Mouse (Mus musculus) myocyte (in vitro differentiated cells): Measurements from ENCODE around the gene Gm10134. TPM values are rescaled to one million over a fixed set of nuclear protein-coding genes. Genes with fewer than 3 reads are reported as not detected.

Experiments used
- H3K27me3 ChIP-seq: one replicate; pipeline ENCODE4 v1.6.1; 2011; ENCODE audit not compliant: control insufficient read depth, insufficient read depth, insufficient read length
- H3K36me3 ChIP-seq: one replicate; pipeline ENCODE4 v1.6.1; 2011; ENCODE audit not compliant: control insufficient read depth, insufficient read depth
- H3K4me2 ChIP-seq: one replicate; pipeline ENCODE4 v1.6.1; 2011; ENCODE audit warnings: low read depth, control low read depth
- H3K4me3 ChIP-seq: one replicate; pipeline ENCODE4 v1.5.1; 2011; ENCODE audit warnings: mild to moderate bottlenecking, control low read depth, moderate library complexity
- H3K79me2 ChIP-seq: one replicate; pipeline ENCODE4 v1.6.1; 2011; ENCODE audit not compliant: control insufficient read depth, insufficient read depth
- H3ac ChIP-seq: one replicate; pipeline ENCODE4 v1.6.1; 2011; ENCODE audit not compliant: control insufficient read depth, insufficient read length
- CEBPB ChIP-seq: IDR thresholded peaks from 2 replicates; pipeline ENCODE4 v1.6.1; 2011; ENCODE audit warnings: mild to moderate bottlenecking, moderate library complexity; ENCODE audit not compliant: poor library complexity, insufficient read depth, severe bottlenecking
- E2F4 ChIP-seq: IDR thresholded peaks from one replicate; pipeline ENCODE4 v1.6.1; 2011; ENCODE audit warnings: mild to moderate bottlenecking, control low read depth, moderate library complexity; ENCODE audit not compliant: insufficient read depth
- MAX ChIP-seq: IDR thresholded peaks from one replicate; pipeline ENCODE4 v1.6.1; 2011; ENCODE audit warnings: low read depth, mild to moderate bottlenecking, control low read depth
- MYOD1 ChIP-seq, 3 experiments: IDR thresholded peaks; one replicate each; pipeline ENCODE4 v1.6.1; 2011; ENCODE audit warnings: control low read depth in 2 of 3, low read depth in 2 of 3, mild to moderate bottlenecking in 2 of 3, moderate library complexity in 1 of 3; ENCODE audit not compliant: insufficient read length in 2 of 3, control insufficient read depth in 1 of 3
- MYOG ChIP-seq, 3 experiments: IDR thresholded peaks; one replicate each; pipeline ENCODE4 v1.6.1; 2011; ENCODE audit warnings: control low read depth in 2 of 3, low read depth in 2 of 3, mild to moderate bottlenecking in 2 of 3; ENCODE audit not compliant: insufficient read length in 2 of 3, control insufficient read depth in 1 of 3, insufficient read depth in 1 of 3
- POLR2A ChIP-seq: IDR thresholded peaks from one replicate; pipeline ENCODE4 v1.6.1; 2011; ENCODE audit warnings: low read depth, mild to moderate bottlenecking, control low read depth, moderate library complexity; ENCODE audit not compliant: insufficient read length
- POLR2AphosphoS2 ChIP-seq: IDR thresholded peaks from one replicate; pipeline ENCODE4 v1.6.1; 2011; ENCODE audit warnings: low read depth, control low read depth; ENCODE audit not compliant: insufficient read length
- REST ChIP-seq: IDR thresholded peaks from one replicate; pipeline ENCODE4 v1.6.1; 2011; ENCODE audit warnings: mild to moderate bottlenecking, control low read depth, moderate library complexity; ENCODE audit not compliant: insufficient read depth, insufficient read length
- SRF ChIP-seq: IDR thresholded peaks from one replicate; pipeline ENCODE4 v1.6.1; 2011; ENCODE audit warnings: low read depth; ENCODE audit not compliant: control insufficient read depth, insufficient read length
- TCF3 ChIP-seq: IDR thresholded peaks from one replicate; pipeline ENCODE4 v1.6.1; 2011; ENCODE audit warnings: low read depth, control low read depth; ENCODE audit not compliant: insufficient read length
- polyA plus RNA-seq: library from polyadenylated mRNA; unstranded; fragments of >200 nt; fragmentation: generic; extraction: Trizol; gene quantifications from one replicate; pipeline ENCODE4 v1.2.1, GENCODE M21; 2012; ENCODE audit warnings: missing spikeins

The Gm10134 gene
- polyA plus RNA-seq, 1 experiment, result not detected

DNA sequence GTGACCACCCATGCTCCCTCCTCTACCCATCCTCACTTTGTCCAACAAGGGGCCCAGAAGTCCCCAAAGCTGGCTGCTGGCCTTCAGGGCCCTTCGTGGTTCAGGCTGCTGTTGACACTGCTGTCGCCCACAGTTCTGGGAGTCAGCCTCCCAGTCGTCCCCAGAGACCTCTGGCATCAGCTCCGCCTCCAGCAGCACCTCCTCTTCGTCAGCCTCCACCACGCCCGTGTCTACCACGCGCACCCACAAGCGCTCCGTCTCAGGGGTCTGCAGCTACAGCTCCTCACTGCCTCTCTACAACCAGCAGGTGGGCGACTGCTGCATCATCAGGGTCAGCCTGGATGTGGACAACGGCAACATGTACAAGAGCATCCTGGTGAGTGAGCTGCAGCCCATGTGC, 43.3 kb downstream of the Gm10134 start:
- no peak overlapping the region for H3K4me3 ChIP-seq
- peaks cover 3% of the 10 kb centered on the region for H3K36me3 ChIP-seq
- no peaks in the 10 kb centered on the region for H3K79me2 ChIP-seq
- no peak for TF ChIP-seq SRF
- TF ChIP-seq POLR2AphosphoS2, result no peak
- no peak for TF ChIP-seq POLR2A
- no peak for TF ChIP-seq REST
- TF ChIP-seq MAX, result no peak
- TF ChIP-seq CEBPB, result no peak
- TF ChIP-seq E2F4, result no peak
- TF ChIP-seq TCF3, result no peak
- no peak for TF ChIP-seq MYOG (IDR thresholded peaks at IDR 0.05; ENCODE audit: control insufficient read depth in 1 of 3, insufficient read depth in 1 of 3, insufficient read length in 2 of 3, low read depth in 2 of 3)
- no peak overlapping the region for H3K4me2 ChIP-seq
- no peaks in the 10 kb centered on the region for H3K27me3 ChIP-seq
- no peak overlapping the region for H3ac ChIP-seq

DNA sequence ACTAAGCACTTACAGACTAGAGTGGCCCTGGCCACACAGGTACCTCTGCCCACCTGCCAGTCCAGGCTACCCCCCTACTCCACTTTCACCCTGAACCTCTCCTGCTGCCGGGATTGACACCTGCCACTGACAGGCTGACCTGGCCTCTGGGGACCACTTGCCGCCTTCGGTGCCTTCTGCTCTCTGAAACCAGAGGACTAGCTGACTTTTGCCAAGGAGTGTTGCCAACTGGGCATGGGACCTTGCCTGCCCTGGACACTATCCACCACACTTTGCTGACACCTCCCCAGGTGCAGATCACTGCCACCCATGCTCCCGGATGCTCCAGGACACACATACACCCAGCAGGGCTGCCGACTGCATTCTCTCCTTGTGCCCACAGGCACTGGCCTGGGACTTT, 46.4 kb downstream of the Gm10134 start:
- no peak for TF ChIP-seq MYOD1 (IDR thresholded peaks at IDR 0.05; ENCODE audit: control insufficient read depth in 1 of 3, insufficient read length in 2 of 3, low read depth in 2 of 3)
- no peak for TF ChIP-seq REST
- TF ChIP-seq POLR2A, result no peak
- H3K4me3 ChIP-seq, result no peak overlapping the region
- H3K27me3 ChIP-seq, result no peaks in the 10 kb centered on the region
- peaks cover 3% of the 10 kb centered on the region for H3K36me3 ChIP-seq
- H3ac ChIP-seq, result no peak overlapping the region
- H3K79me2 ChIP-seq, result no peaks in the 10 kb centered on the region
- H3K4me2 ChIP-seq, result no peak overlapping the region

Other genes starting within 250 kb of the Gm10134 start
- not detected for gene Ppp1r26, start 59.3 kb upstream of the Gm10134 start, polyA plus RNA-seq
- 0.43 TPM for gene 1700007K13Rik, start 39.8 kb upstream of the Gm10134 start, polyA plus RNA-seq
- gene Mrps2, start 38.0 kb upstream of the Gm10134 start, polyA plus RNA-seq, result 32.4 TPM
- not detected for gene Gbgt1, start 9.2 kb upstream of the Gm10134 start, polyA plus RNA-seq
- 24.2 TPM for gene Ralgds, start 7.0 kb downstream of the Gm10134 start, polyA plus RNA-seq
- not detected for gene Cel, start 57.3 kb downstream of the Gm10134 start, polyA plus RNA-seq
- 24.4 TPM for gene Gtf3c5, start 77.7 kb downstream of the Gm10134 start, polyA plus RNA-seq
- gene Gfi1b, start 115.9 kb downstream of the Gm10134 start, polyA plus RNA-seq, result not detected
- gene Tsc1, start 135.1 kb downstream of the Gm10134 start, polyA plus RNA-seq, result 7.6 TPM
- 0.47 TPM for gene Spaca9, start 193.6 kb downstream of the Gm10134 start, polyA plus RNA-seq
- 0.59 TPM for gene Ak8, start 194.1 kb downstream of the Gm10134 start, polyA plus RNA-seq